Comparison of ENCODE assay signal across 19 mouse cellular contexts in the genomic region with DNA sequence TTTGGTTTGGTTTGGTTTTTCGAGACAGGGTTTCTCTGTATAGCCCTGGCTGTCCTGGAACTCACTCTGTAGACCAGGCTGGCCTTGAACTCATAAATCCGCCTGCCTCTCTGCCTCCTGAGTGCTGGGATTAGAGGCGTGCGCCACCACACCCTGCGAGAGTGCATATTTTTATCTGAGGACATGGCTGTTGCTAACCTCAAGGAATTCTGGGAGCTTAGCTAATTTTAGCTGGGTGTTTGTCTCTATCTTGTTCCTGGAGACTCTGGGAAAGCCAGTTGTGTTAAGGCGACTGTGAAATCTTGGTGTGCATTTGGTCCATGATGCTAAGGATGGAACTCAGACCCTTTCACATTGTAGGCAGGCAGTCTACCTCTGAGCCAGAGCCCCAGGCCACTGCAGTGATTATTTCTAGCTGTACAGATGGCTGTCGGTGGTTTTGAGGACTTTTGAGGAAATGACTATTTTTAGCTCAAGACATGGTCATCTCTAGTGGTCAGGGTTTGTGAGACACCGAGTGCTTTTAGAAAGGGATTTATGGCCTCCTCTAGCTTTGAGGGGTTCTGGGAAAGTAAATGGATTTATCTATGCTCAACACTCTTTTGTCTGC. TPM values are rescaled to one million over a fixed set of nuclear protein-coding genes. Genes with fewer than 3 reads are reported as not detected.
DNase-seq lines count a peak whose midpoint lies in the region; ATAC-seq lines count a peak whose summit lies in the region.
"Had no signal": no experiment of that assay in that cellular context is flagged by ENCODE, and none has a peak within 500 bp of the region (broad histone marks: within the 10 kb centered on the region; RNA-seq: fewer than 3 reads in every experiment).

No protein-coding gene starts in this region.

- no peaks in the 10 kb centered on the region for H3K36me3 ChIP-seq in heart, embryonic 14.5 days (ENCODE audit: control insufficient read depth, insufficient read depth, low read length)
- H3K36me3 ChIP-seq in embryonic facial prominence, embryonic 10.5 days (replicated peaks), result no peaks in the 10 kb centered on the region; the same call in 1 of the 2 replicates
- H3K36me3 ChIP-seq: hindbrain, embryonic 15.5 days; limb, embryonic 12.5 days had no signal

- no peak overlapping the region for H3K9ac ChIP-seq in heart, embryonic 14.5 days (ENCODE audit: low read length)
- H3K9ac ChIP-seq: forebrain, embryonic 13.5 days; hindbrain, embryonic 15.5 days; limb, embryonic 12.5 days; liver, embryonic 14.5 days; neural tube, embryonic 12.5 days had no signal

- H3K27ac ChIP-seq in heart, embryonic 14.5 days (replicated peaks in 1 of 2; ENCODE audit: control insufficient read depth in 1 of 2, insufficient read depth in 1 of 2, low read depth in 2 of 2, low read length in 2 of 2), result peak overlapping the region; percentile 63 to 71
- H3K27ac ChIP-seq in embryonic facial prominence, embryonic 10.5 days (replicated peaks), result no peak overlapping the region
- H3K27ac ChIP-seq: forebrain, embryonic 13.5 days; hindbrain, embryonic 15.5 days; kidney, postnatal 0 days; limb, embryonic 12.5 days; liver, embryonic 14.5 days; neural tube, embryonic 12.5 days had no signal

- ATAC-seq in frontal cortex, adult (ENCODE audit: low TSS enrichment), result peak; percentile 31; the same call in 1 of the 2 replicates
- no peak for ATAC-seq in heart, embryonic 14.5 days (ENCODE audit: insufficient number of reproducible peaks, insufficient read depth, low FRiP score, low read depth)
- ATAC-seq: forebrain, embryonic 13.5 days; intestine, embryonic 16.5 days; lung, postnatal 0 days had no signal

- H3K9me3 ChIP-seq in heart, embryonic 14.5 days (ENCODE audit: control insufficient read depth, low read length), result no peaks in the 10 kb centered on the region
- H3K9me3 ChIP-seq in embryonic facial prominence, embryonic 10.5 days, result 0 out of 2 replicates have a peak, but pooled peaks cover 2% of the 10 kb centered on the region
- H3K9me3 ChIP-seq: hindbrain, embryonic 15.5 days; neural tube, embryonic 12.5 days had no signal

- no peak overlapping the region for H3K4me2 ChIP-seq in heart, embryonic 14.5 days (ENCODE audit: low read length)
- H3K4me2 ChIP-seq: forebrain, embryonic 13.5 days; hindbrain, embryonic 15.5 days; limb, embryonic 12.5 days; neural tube, embryonic 12.5 days had no signal

- H3K4me1 ChIP-seq in heart, embryonic 14.5 days (ENCODE audit: control insufficient read depth in 2 of 2, insufficient read depth in 2 of 2, low read length in 2 of 2), result peaks cover 5 to 21% of the 10 kb centered on the region in 2 experiments
- peaks cover 6% of the 10 kb centered on the region for H3K4me1 ChIP-seq in embryonic facial prominence, embryonic 10.5 days
- H3K4me1 ChIP-seq: limb, embryonic 12.5 days had no signal

- no peak overlapping the region for H3K4me3 ChIP-seq in heart, embryonic 14.5 days (ENCODE audit: control insufficient read depth in 1 of 2, insufficient read depth in 1 of 2, low read depth in 1 of 2, low read length in 2 of 2)
- H3K4me3 ChIP-seq in embryonic facial prominence, embryonic 10.5 days, result no peak overlapping the region
- H3K4me3 ChIP-seq: forebrain, embryonic 13.5 days; hindbrain, embryonic 15.5 days; limb, embryonic 12.5 days; megakaryocyte, embryonic 14.5 days; neural tube, embryonic 12.5 days had no signal

- peaks cover 26% of the 10 kb centered on the region for H3K27me3 ChIP-seq in heart, embryonic 14.5 days (ENCODE audit: control insufficient read depth, insufficient read depth, low read length)
- H3K27me3 ChIP-seq in embryonic facial prominence, embryonic 10.5 days (replicated peaks; ENCODE audit: low read depth, poor library complexity, severe bottlenecking), result peaks cover 40% of the 10 kb centered on the region
- H3K27me3 ChIP-seq: hindbrain, embryonic 15.5 days had no signal

- 26% methylated on average over 8 of the region's 8 CpGs for WGBS in heart, embryonic 14.5 days
- 82% methylated on average over 8 of the region's 8 CpGs for WGBS in embryonic facial prominence, embryonic 10.5 days

- DNase-seq in frontal cortex, postnatal 10 days (ENCODE audit: low spot score in 2 of 2), result no peak
- peak; percentile 63 for DNase-seq in right cerebral cortex, adult 18-20 months
- DNase-seq in right cerebral cortex, adult 2 months (ENCODE audit: low spot score in 2 of 2), result no peak
- no peak for DNase-seq in natural killer cell, adult 2 months (ENCODE audit: low spot score in 2 of 2)
- no peak for DNase-seq in embryonic facial prominence, embryonic 10.5 days (ENCODE audit: low spot score)
- no peak for DNase-seq in layer of hippocampus, adult 8-10 months (ENCODE audit: low spot score in 2 of 2)
- DNase-seq: adrenal gland, postnatal 14 days had no signal

RNA-seq across cellular contexts. Expression of a gene that starts 18.7 kb away (rescaled TPM):
- polyA plus RNA-seq in heart, embryonic 14.5 days (2014; fragmentation: Nextera tagmentation; extraction: Ambion mirVana), result 15.1 and 15.5 TPM in 2 replicates
- 55.5 and 67.7 TPM in 2 replicates for polyA plus RNA-seq in embryonic facial prominence, embryonic 10.5 days (2016; fragmentation: Nextera tagmentation; extraction: Ambion mirVana)
- total RNA-seq in layer of hippocampus, adult 8-10 months (2022), result 10 to 100 TPM; 36.4 to 42.8 (median 40.1) TPM
- total RNA-seq: granulocyte monocyte progenitor cell, adult 5-6 weeks had no signal

RNA-seq across cellular contexts. Expression of a gene that starts 26.6 kb away (rescaled TPM):
- polyA plus RNA-seq in heart, embryonic 14.5 days (2014; fragmentation: Nextera tagmentation; extraction: Ambion mirVana), result 0.15 TPM in 2 replicates
- polyA plus RNA-seq in embryonic facial prominence, embryonic 10.5 days (2016; fragmentation: Nextera tagmentation; extraction: Ambion mirVana), result 0.16 and 0.20 TPM in 2 replicates
- total RNA-seq in layer of hippocampus, adult 8-10 months (2022), result 100 to 1,000 TPM; 237 to 262 (median 255) TPM
- total RNA-seq: granulocyte monocyte progenitor cell, adult 5-6 weeks had no signal

RNA-seq across cellular contexts. Expression of a gene that starts 36.5 kb away (rescaled TPM):
- 31.2 and 32.0 TPM in 2 replicates for polyA plus RNA-seq in heart, embryonic 14.5 days (2014; fragmentation: Nextera tagmentation; extraction: Ambion mirVana)
- 25.8 and 26.7 TPM in 2 replicates for polyA plus RNA-seq in embryonic facial prominence, embryonic 10.5 days (2016; fragmentation: Nextera tagmentation; extraction: Ambion mirVana)
- total RNA-seq in layer of hippocampus, adult 8-10 months (2022), result 10 to 100 TPM; 35.4 to 47.0 (median 41.5) TPM

RNA-seq across cellular contexts. Expression of a gene that starts 58.0 kb away (rescaled TPM):
- 159 and 161 TPM in 2 replicates for polyA plus RNA-seq in heart, embryonic 14.5 days (2014; fragmentation: Nextera tagmentation; extraction: Ambion mirVana)
- polyA plus RNA-seq in embryonic facial prominence, embryonic 10.5 days (2016; fragmentation: Nextera tagmentation; extraction: Ambion mirVana), result 200 and 202 TPM in 2 replicates
- 100 to 1,000 TPM; 289 to 306 (median 297) TPM for total RNA-seq in layer of hippocampus, adult 8-10 months (2022)
